Mouse (Mus musculus): ENCODE data around the gene Rbms3. TPM values are rescaled to one million over a fixed set of nuclear protein-coding genes. Genes with fewer than 3 reads are reported as not detected.

Rbms3 gene
- total and polyA plus RNA-seq, 3 experiments, result not detected

GRCm38 (mm10) chr9:117373164-117373741 lies 256.5 kb downstream of the Rbms3 start:
- Histone ChIP-seq H3K4me2 (ENCODE audit: insufficient read depth, low read depth, poor library complexity, severe bottlenecking) (no peak overlapping the region), H3K27me3 (replicated peaks) (no peaks in the 10 kb centered on the region)

DNA sequence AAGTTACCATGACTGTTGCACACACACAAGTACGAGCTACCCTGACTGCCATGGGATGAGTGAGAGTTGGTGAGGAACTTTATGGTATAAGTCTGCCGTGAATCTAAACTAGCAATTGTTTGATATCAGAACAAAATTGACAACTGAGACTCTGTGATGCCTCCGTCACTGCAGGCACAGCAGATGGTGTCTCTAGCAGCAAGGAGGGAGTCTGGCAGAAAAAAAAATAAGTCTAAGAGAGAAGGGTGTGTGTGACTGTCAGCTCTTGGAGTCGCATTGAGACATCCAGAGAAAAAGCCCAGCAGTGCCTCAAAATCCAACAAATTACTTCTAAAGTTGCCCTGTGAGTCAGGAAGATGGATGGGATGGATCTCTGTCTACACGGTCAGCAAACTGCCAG lies 257.7 kb downstream of the Rbms3 start:
- H3K79me2 ChIP-seq (replicated peaks; ENCODE audit: control insufficient read depth, extremely low read depth, insufficient read depth, poor library complexity, severe bottlenecking), result no peaks in the 10 kb centered on the region
- H3K4me3 ChIP-seq (replicated peaks in 1 of 3; ENCODE audit: low read depth in 2 of 3, low read length in 2 of 3, poor library complexity in 1 of 3), result no peak overlapping the region
- no peak overlapping the region for H3K9ac ChIP-seq (ENCODE audit: insufficient read depth, low read depth)
- H3K4me2 ChIP-seq (ENCODE audit: insufficient read depth, low read depth, poor library complexity, severe bottlenecking), result no peak overlapping the region
- no peak overlapping the region for H3K27ac ChIP-seq (ENCODE audit: insufficient read depth, low read depth)
- no peaks in the 10 kb centered on the region for H3K36me3 ChIP-seq (replicated peaks in 1 of 2; ENCODE audit: control insufficient read depth in 1 of 2, insufficient read depth in 1 of 2, low read length in 1 of 2)
- TF ChIP-seq MAX (IDR thresholded peaks at IDR 0.05; ENCODE audit: low read length), result no peak
- TF ChIP-seq EP300 (IDR thresholded peaks at IDR 0.05; ENCODE audit: low read length), result no peak
- TF ChIP-seq JUND (conservative IDR thresholded peaks at IDR 0.05; ENCODE audit: low read depth, low read length), result no peak
- no peak for TF ChIP-seq MXI1 (IDR thresholded peaks at IDR 0.05; ENCODE audit: low read depth, low read length)
- TF ChIP-seq POLR2AphosphoS2 (IDR thresholded peaks at IDR 0.05; ENCODE audit: low read depth, low read length), result no peak
- dilution Hi-C loops (cut with MboI; ENCODE audit: extremely low pct_ligation_motif_present, extremely low pct_unique_long_range_greater_than_20kb, low sequenced_read_pairs) (no loop called here), in situ Hi-C loops (cut with MboI; ENCODE audit: low pct_ligation_motif_present, low pct_unique_long_range_greater_than_20kb, low sequenced_read_pairs) (no loop called here)
- peaks cover 67% of the 10 kb centered on the region for H3K9me3 ChIP-seq (replicated peaks; ENCODE audit: low read length)
- DNase-seq (ENCODE audit: extremely low read depth), result no peak
- no peaks in the 10 kb centered on the region for H3K27me3 ChIP-seq (replicated peaks)
- no peaks in the 10 kb centered on the region for H3K4me1 ChIP-seq (ENCODE audit: control insufficient read depth in 1 of 2, insufficient read depth in 2 of 2)

More at GRCm38 (mm10) chr9:117373164-117373741, 256.5 kb downstream of the Rbms3 start:
- no peaks in the 10 kb centered on the region for H3K79me2 ChIP-seq (replicated peaks; ENCODE audit: control insufficient read depth, extremely low read depth, insufficient read depth, poor library complexity, severe bottlenecking)
- no peak for TF ChIP-seq RAD21 (IDR thresholded peaks at IDR 0.05; ENCODE audit: low read depth, low read length)
- TF ChIP-seq CTCF (conservative IDR thresholded peaks at IDR 0.05 in 1 of 2, IDR thresholded peaks at IDR 0.05 in 1 of 2; ENCODE audit: low read depth in 2 of 2, low read length in 2 of 2), result no peak
- no peak for TF ChIP-seq ZC3H11A (IDR thresholded peaks at IDR 0.05; ENCODE audit: low read depth, low read length)
- TF ChIP-seq POLR2AphosphoS2 (IDR thresholded peaks at IDR 0.05; ENCODE audit: low read depth, low read length), result no peak
- no peak for TF ChIP-seq HCFC1 (IDR thresholded peaks at IDR 0.05; ENCODE audit: low read depth, low read length)
- no peak for TF ChIP-seq ZKSCAN1 (IDR thresholded peaks at IDR 0.05; ENCODE audit: borderline replicate concordance, low read depth, low read length)
- no peak for TF ChIP-seq MAZ (IDR thresholded peaks at IDR 0.05; ENCODE audit: low read depth, low read length)
- no peak for TF ChIP-seq CHD2 (IDR thresholded peaks at IDR 0.05; ENCODE audit: low read length)
- TF ChIP-seq MYC (IDR thresholded peaks at IDR 0.05; ENCODE audit: low read depth, low read length), result no peak
- no peak for TF ChIP-seq BHLHE40 (IDR thresholded peaks at IDR 0.05; ENCODE audit: low read depth, low read length)
- no peak for TF ChIP-seq EP300 (IDR thresholded peaks at IDR 0.05; ENCODE audit: low read length)
- no peak for TF ChIP-seq ETS1 (conservative IDR thresholded peaks at IDR 0.05; ENCODE audit: low read depth, low read length)
- TF ChIP-seq MXI1 (IDR thresholded peaks at IDR 0.05; ENCODE audit: low read depth, low read length), result no peak
- TF ChIP-seq ZNF384 (IDR thresholded peaks at IDR 0.05; ENCODE audit: low read depth, low read length), result no peak
- TF ChIP-seq USF1 (IDR thresholded peaks at IDR 0.05; ENCODE audit: low read depth, low read length), result no peak
- TF ChIP-seq JUN (IDR thresholded peaks at IDR 0.05; ENCODE audit: insufficient read depth, low read depth, low read length), result no peak
- TF ChIP-seq TBP (conservative IDR thresholded peaks at IDR 0.05; ENCODE audit: low read depth, low read length), result no peak
- H3K4me3 ChIP-seq (replicated peaks in 1 of 3; ENCODE audit: low read depth in 2 of 3, low read length in 2 of 3, poor library complexity in 1 of 3), result no peak overlapping the region
- H3K9ac ChIP-seq (ENCODE audit: insufficient read depth, low read depth), result no peak overlapping the region
- H3K27ac ChIP-seq (ENCODE audit: insufficient read depth, low read depth), result no peak overlapping the region
- in situ Hi-C loops (cut with MboI; ENCODE audit: low pct_ligation_motif_present, low pct_unique_long_range_greater_than_20kb, low sequenced_read_pairs) (no loop called here), dilution Hi-C loops (cut with MboI; ENCODE audit: extremely low pct_ligation_motif_present, extremely low pct_unique_long_range_greater_than_20kb, low sequenced_read_pairs) (no loop called here)
- peaks cover 66% of the 10 kb centered on the region for H3K9me3 ChIP-seq (replicated peaks; ENCODE audit: low read length)
- DNase-seq (ENCODE audit: extremely low read depth), result no peak
- no peaks in the 10 kb centered on the region for H3K4me1 ChIP-seq (ENCODE audit: control insufficient read depth in 1 of 2, insufficient read depth in 2 of 2)
- H3K36me3 ChIP-seq (replicated peaks in 1 of 2; ENCODE audit: control insufficient read depth in 1 of 2, insufficient read depth in 1 of 2, low read length in 1 of 2), result no peaks in the 10 kb centered on the region
